Mouse (Mus musculus) stomach, postnatal 0 days (tissue): ENCODE measurements around the gene Cyp2ab1.

ENCODE experiments used
- CTCF ChIP-seq: IDR thresholded peaks from 2 replicates; pipeline ENCODE4 v1.5.1; 2016; ENCODE audit warnings: antibody characterized with exemption, low read depth, mild to moderate bottlenecking, moderate library complexity
- EP300 ChIP-seq: optimal IDR thresholded peaks from 2 replicates; pipeline ENCODE3; 2016; ENCODE audit warnings: antibody characterized with exemption

DNA sequence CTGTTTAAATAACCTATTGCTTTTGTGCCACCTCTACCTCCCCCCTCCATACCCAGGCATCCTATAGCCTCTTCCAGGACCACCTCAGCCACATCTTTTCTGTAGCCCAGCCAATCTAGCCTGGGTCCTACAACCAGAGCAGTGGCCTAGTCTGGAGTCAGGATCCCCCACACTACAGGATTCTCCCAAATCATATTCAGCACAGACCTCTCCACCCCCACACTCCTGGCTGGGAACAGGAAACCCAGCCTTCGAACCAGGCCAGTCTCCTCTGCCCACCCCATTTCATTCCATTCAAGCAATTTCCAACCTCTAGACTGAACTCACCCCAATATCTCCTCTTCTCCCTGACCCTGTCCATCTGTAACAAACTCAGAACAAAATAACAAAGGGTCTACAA is 20.3 kb upstream of the Cyp2ab1 start:
- no peak for TF ChIP-seq CTCF
- no peak for TF ChIP-seq EP300
